Mouse (Mus musculus) lung, postnatal 14 days (tissue): Measurements from ENCODE around the gene Fxr2.

Experiments
- DNase-seq: peaks from one replicate; pipeline ENCODE4 v3.0.0; 2021

Gene Fxr2

GRCm38 (mm10) chr11:69632284-69633089 is at the start of gene Fxr2:
Gene Fxr2, plus strand, starts transcription at chr11:69632990.
- peak; percentile 100 for DNase-seq

GRCm38 (mm10) chr11:69584008-69584407 is 48.8 kb upstream of the Fxr2 start:
- no peak for DNase-seq

DNA sequence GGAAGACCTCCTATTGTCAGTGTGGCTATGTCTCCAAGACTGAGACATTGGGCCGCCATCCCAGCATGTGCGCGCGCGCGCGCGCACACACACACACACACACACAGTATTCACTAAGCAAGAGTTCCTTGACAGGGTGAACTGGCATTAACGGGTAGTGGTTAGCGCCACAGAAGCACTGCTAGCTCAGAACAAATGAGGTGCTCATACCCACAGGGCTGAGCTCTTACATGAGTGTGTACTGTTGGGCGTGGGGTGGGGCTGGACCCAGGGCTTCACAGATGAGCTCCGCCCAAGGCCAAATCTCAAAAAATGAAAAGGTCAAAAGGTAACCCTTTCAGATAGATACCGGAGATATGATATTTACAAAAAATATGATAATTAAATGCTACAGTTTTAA is 47.9 kb upstream of the Fxr2 start:
- DNase-seq: no peak

GRCm38 (mm10) chr11:69585718-69586325 is 47.0 kb upstream of the Fxr2 start:
- no peak for DNase-seq

DNA sequence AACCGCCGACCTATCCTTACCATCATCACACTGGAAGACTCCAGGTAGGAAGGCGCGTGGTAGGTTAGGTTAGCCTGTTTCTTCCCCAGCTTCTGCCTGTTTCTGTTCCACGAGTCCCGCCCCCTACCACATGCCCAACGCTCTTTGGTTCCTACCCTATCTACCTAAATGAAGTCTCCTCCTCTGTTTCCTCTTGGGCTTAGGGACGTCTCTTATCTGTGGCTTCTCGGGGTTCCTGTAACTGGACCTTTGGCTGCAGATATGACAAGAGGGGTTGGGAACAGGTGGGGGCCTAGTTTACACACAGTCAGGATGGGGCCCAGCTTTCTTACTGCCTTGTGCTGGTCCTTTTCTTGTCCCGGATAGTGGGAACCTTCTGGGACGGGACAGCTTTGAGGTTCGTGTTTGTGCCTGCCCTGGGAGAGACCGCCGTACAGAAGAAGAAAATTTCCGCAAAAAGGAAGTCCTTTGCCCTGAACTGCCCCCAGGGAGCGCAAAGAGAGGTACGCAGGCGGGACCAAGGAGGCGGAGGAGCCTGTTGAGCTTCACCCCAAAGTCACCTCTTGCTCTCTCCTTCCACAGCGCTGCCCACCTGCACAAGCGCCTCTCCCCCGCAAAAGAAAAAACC is 43.5 kb upstream of the Fxr2 start:
- DNase-seq: no peak

GRCm38 (mm10) chr11:69590622-69591021 is 42.2 kb upstream of the Fxr2 start:
- no peak for DNase-seq

GRCm38 (mm10) chr11:69591424-69591823 is 41.4 kb upstream of the Fxr2 start:
- DNase-seq: no peak

GRCm38 (mm10) chr11:69591899-69592637 is 40.7 kb upstream of the Fxr2 start:
- DNase-seq: no peak

DNA sequence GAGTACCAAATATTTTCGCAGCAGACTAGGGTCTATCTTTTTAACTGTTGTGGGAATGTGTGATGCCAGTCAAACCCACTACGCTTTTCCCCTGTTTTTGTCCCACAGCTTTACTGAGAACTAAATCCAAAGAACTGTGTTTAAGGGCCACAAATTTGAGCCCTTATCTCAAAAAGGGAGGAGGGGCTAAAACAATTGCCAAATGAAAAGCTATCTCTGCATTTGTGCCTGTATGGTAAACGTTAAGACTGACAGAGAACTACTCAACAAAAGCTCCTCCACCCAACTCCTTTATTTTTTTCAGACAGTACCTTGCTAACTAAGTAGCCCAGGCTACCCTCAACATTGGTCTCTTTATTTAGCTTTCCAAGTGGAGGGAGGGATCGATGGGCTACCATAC is 40.0 kb upstream of the Fxr2 start:
- DNase-seq: no peak

DNA sequence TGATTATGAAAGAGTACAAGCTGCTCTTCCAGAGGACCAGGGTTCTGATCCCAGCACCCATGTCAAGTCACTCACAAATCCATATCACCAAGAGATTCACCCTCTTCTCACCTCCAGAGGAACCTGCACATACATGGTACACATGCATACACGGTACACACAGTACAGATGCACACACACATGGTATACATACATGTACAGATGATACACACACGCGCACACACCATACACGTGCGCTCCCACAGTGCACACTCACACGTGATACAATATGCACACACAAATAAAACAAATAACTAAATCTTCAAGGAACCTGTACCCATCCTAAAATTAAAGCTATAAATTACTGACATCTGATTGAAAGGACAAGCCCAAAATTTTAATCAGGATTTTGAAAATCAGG is 37.9 kb upstream of the Fxr2 start:
- DNase-seq: no peak

DNA sequence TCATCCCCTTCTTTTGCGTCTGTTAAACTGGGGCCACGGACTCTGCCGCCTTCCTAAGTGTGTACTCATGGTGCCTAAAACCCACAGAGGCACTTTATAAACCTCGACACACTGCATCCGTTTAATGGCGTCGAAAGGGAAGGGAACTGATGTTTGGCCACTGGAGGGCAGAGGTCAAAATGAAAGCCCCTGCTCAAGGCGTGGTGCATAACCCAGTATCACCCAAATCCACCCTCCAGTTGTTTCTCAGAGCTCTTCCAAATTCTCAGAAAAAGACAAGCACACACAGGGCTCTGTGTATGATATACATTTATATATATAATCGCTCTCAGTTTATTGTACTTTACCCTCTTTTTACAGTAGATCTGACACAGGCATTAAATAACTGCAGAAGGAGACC is 33.4 kb upstream of the Fxr2 start:
- no peak for DNase-seq

- DNase-seq: peak; percentile 55
These were observed 32.7 kb upstream of the Fxr2 start for GRCm38 (mm10) chr11:69600098-69600497.

- DNase-seq: no peak
These were observed 31.0 kb upstream of the Fxr2 start for GRCm38 (mm10) chr11:69601768-69602167.

DNA sequence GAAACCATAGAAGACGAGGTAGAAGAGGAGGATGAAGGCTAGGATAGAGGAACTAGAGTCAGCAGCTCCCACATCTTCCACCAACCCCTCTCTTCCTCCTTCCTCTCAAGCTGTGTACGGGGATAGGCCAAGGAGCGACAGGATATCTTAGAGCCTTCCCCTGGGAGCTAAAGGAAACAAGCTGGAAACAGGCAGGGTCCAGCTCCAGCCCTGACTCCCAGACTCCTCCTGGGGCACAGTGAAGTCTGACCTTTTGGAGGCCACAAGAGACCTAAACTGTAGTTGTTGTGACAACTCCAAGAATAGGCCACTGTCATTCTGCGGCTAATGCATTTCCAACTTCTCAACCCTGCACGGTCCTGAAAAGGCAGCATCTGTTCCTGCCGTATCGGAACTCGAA is 29.3 kb upstream of the Fxr2 start:
- DNase-seq: no peak

DNA sequence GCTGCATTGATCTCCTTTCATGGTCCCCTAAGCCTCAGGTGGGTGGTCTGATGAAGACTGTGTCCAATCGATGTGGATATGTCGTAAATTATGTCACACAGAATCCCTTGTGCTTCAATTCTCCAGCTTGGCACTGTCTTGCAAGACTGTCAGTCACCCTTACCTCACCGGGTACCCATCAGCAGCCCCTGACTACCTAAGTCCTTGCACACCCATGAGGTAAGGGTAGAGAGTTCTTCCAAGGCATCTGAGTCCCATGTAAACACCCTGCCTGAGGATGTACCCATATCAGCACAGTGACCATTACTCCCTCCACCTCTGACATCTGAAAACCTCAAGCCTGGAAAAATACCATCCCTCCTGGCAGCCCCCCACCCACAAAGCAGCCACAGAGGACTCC is 28.4 kb upstream of the Fxr2 start:
- DNase-seq: no peak

DNA sequence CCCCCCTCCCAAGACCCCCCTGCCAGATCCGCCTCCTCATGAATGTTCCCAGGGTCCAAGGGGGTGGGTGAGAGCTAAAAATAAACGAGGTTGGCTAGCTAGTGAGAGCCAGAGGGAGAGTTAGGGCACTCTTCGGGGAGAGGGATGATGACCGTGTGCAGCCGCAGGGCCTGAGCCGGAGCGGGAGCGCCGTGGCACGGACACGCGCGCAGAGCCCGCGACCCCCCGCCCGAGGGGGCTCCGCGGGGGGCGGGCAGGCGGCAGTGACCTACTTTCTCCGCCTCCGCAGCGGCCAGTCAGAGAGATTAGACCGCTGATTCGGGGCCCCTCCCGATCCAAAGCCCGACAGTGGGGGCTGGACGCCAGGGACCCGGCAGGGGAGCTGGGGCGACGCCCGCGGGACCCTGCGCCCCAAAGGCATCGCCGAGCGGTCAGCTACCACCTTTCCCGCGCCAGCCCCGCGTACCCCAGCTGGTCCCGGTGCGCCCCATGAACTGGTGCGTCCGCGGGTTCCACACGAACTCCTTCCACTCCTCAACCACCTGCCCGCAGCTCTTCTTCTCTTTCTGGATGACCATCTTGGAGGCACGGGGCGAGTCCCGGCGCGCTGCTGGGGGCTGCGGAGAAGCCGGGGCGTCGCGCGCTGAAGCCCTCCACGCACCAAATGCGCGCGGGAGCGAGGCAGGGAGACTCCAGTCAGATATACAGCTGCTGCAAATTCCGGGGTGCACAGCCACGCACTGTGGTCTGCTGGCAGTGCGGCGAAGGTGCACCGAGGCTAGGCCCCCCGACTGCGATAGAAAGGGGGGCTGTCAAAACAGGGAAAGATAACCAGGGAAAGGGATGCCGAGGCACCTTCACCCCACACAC is 27.8 kb upstream of the Fxr2 start:
- DNase-seq: no peak

DNA sequence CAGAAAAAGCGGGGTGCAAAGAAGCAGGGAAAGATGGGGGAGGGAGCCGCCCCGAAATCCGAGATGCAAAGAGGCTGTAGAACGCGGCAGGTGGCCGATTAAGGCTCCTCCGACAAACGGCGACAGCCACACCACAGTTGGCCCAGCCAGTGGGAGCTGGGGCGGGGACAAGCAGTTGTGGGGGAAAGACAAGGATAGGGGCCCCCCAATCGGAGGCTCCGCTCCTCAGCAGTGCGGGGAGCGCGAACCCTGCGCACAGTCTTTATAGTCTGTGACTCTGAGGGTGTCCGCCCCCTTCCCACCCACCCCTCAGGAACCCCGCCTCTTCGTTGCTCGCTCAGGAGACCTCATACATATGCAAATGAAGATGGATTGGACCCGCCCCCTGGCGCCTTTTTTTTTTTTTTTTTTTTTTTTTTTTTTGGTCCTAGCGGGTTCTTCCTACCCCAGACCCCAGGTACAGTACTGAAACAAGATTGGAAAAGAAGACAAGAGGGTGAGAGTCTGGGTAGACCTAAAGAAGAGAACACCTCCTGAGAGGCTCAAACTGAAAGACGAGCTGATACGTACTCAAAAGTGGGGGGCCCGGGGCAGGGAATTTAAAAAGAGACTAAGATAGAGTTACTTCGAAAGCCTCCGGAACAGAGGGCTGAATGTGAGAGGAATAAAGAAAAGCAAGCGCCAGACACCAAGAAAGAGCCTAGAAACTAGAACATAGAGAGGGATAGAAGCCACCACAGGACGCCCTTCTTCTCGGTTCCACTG is 26.9 kb upstream of the Fxr2 start, which contains the start of gene Atp1b2:
Gene Atp1b2 (minus strand): TSS at position 217 of the 765 bp plus-strand sequence.
- peak; percentile 64 for DNase-seq

DNA sequence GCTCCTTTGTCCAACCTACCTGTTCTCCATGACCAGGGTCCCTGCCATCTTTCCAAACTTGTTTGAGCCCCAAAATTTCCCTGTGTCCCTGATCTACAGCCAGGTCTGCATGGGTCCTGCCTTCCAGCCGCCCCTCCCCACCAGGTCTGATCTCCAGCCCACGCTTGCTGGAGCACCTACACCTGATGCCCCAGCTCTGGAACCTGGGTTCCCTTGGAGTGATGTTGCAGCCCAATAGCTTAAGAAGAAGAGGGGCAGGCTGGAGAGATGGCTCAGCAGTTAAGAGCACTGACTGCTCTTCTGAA is 26.3 kb upstream of the Fxr2 start:
- no peak for DNase-seq

GRCm38 (mm10) chr11:69606832-69607231 is 26.0 kb upstream of the Fxr2 start:
- no peak for DNase-seq

GRCm38 (mm10) chr11:69608525-69608924 is 24.3 kb upstream of the Fxr2 start:
- DNase-seq: no peak

DNA sequence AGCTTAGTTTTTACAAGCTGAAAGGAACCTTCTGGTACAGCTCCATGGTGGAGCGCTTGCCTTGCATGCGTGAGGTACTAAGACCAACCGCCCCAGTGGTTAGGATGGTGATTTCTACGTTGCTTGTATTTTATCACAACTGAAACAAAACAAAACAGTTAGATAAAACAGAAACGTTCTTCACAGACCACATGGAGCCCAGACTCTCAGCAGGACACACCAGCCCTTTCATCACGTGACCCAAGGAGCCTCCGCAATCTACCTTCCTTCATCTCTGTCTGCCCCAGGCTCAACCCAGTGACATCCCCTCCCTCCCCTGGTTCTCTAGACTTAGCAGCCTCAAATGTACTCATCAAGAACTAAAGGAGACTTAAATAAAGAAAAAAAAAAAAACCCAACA is 23.4 kb upstream of the Fxr2 start:
- no peak for DNase-seq

GRCm38 (mm10) chr11:69610899-69611298 is 21.9 kb upstream of the Fxr2 start:
- no peak for DNase-seq
